Mouse (Mus musculus): ENCODE data around the gene Higd1b.

DNA sequence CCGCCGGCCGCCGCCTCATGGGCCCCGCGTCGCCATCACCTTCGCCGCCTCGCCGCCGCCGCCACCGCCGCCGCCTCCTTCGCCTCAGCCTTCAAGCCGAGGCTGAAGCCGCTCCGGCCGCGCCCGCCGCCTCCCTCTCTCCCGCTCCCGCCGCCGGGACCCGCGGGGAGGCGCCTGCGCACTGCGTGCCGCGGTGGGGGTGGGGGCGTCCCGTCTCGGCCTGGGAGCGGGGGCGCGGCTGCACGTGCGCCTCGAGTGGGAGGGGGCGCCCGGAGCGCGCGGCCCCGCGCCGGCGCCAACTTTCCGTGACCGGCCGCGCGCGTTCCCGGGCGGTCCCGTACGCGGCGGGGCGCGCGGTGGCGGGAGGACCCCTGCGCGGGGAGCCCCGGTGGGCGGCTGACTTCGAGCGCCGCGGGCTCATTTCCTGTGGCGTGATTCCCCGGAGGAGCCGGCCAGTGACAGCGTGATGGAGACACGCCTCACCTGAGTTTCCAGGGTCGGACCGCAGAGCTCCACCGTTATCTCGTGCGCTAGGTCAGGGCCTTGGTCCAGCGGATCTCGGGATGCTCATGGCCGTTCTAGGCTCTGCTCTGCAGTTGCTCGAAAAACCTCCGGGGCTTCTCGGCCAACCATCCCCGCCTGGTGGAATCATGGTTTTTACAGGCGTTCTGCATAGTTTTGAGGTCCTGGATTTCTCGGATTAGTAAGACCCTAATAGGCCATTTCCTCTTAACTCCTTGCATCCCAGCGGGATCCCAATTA is 16.4 kb upstream of the Higd1b start, which contains the start of gene Gjc1:
- TF ChIP-seq CTCF (IDR thresholded peaks at IDR 0.05; ENCODE audit: insufficient read depth, low read depth, low read length) (no peak), POLR2A (IDR thresholded peaks at IDR 0.05; ENCODE audit: insufficient read depth, low read depth, low read length) (no peak)

All from olfactory bulb, adult 2 months (tissue).